Comparison of ENCODE assay signal across 11 mouse cellular contexts in genomic region chr5:135914156-135914555, GRCm38 (mm10). TPM values are rescaled to one million over a fixed set of nuclear protein-coding genes. Genes with fewer than 3 reads are reported as not detected.
DNase-seq lines count a peak whose midpoint lies in the region; ATAC-seq and TF ChIP-seq lines count a peak whose summit lies in the region.
"Had no signal": no experiment of that assay in that cellular context is flagged by ENCODE, and none has a peak within 500 bp of the region (broad histone marks: within the 10 kb centered on the region; RNA-seq: fewer than 3 reads in every experiment).

No protein-coding gene starts in this region.

- no peak overlapping the region for H3K9ac ChIP-seq in kidney, postnatal 0 days (ENCODE audit: low read depth, low read length)
- H3K9ac ChIP-seq: embryonic facial prominence, embryonic 13.5 days; neural tube, embryonic 15.5 days had no signal

- no peaks in the 10 kb centered on the region; the same call in 1 of the 2 replicates for H3K4me1 ChIP-seq in kidney, postnatal 0 days (replicated peaks; ENCODE audit: insufficient read depth, low read length)

- H3K4me2 ChIP-seq in kidney, postnatal 0 days (ENCODE audit: low read length): no peak overlapping the region
- H3K4me2 ChIP-seq: embryonic facial prominence, embryonic 13.5 days; neural tube, embryonic 15.5 days had no signal

- no peak overlapping the region for H3K4me3 ChIP-seq in kidney, postnatal 0 days (replicated peaks; ENCODE audit: low read depth, low read length)
- H3K4me3 ChIP-seq: embryonic facial prominence, embryonic 13.5 days; neural tube, embryonic 15.5 days had no signal

- 63% methylated on average over 6 of the region's 6 CpGs for WGBS in kidney, postnatal 0 days

- no peaks in the 10 kb centered on the region for H3K27me3 ChIP-seq in kidney, postnatal 0 days (ENCODE audit: insufficient read depth, low read length)
- H3K27me3 ChIP-seq: embryonic facial prominence, embryonic 13.5 days; neural tube, embryonic 15.5 days had no signal

- TF ChIP-seq CTCF in kidney, postnatal 0 days (IDR thresholded peaks at IDR 0.05; ENCODE audit: low read depth): no peak

- H3K36me3 ChIP-seq in kidney, postnatal 0 days (ENCODE audit: insufficient read depth, low read length): peaks cover 21% of the 10 kb centered on the region

- intact Hi-C loops in heart, postnatal 10 days (cut with DNase I): no loop called here

- no peaks in the 10 kb centered on the region for H3K9me3 ChIP-seq in kidney, postnatal 0 days (replicated peaks; ENCODE audit: low read length)
- H3K9me3 ChIP-seq: embryonic facial prominence, embryonic 13.5 days; G1E; neural tube, embryonic 15.5 days had no signal

- no peak for DNase-seq in kidney, postnatal 0 days (ENCODE audit: low spot score)
- no peak for DNase-seq in kidney, adult 18-20 months
- DNase-seq in cerebellum, postnatal 36 days: peak; percentile 52 to 68
- DNase-seq in heart, postnatal 10 days: peak; percentile 83 to 89
- no peak for DNase-seq in frontal cortex, postnatal 25 days (ENCODE audit: low spot score in 2 of 2)
- DNase-seq in right cerebral cortex, postnatal 36 days (ENCODE audit: low spot score in 2 of 2): no peak
- no peak for DNase-seq in embryo, embryonic 9.5 days (ENCODE audit: extremely low spot score)

- H3K27ac ChIP-seq in kidney, postnatal 0 days: peak overlapping the region; percentile 25; the same call in 1 of the 2 replicates
- H3K27ac ChIP-seq: embryonic facial prominence, embryonic 13.5 days; neural tube, embryonic 15.5 days had no signal

- ATAC-seq in kidney, postnatal 0 days (replicated peaks; ENCODE audit: low FRiP score, low read depth): no peak
- peak; percentile 20; the same call in 1 of the 2 replicates for ATAC-seq in megakaryocyte, adult 5-6 weeks (ENCODE audit: poor library complexity, severe bottlenecking)

RNA-seq across cellular contexts. Expression of gene Ywhag, which starts 20.3 kb away (rescaled TPM):
- polyA plus RNA-seq in kidney, postnatal 0 days (2015; fragmentation: Nextera tagmentation; extraction: Ambion mirVana): 89.4 and 105 TPM in 2 replicates
- 100 to 1,000 TPM; 321 to 334 TPM for total RNA-seq in heart, postnatal 10 days (2021)
- total RNA-seq in megakaryocyte, adult 5-6 weeks (2015): 124 and 141 TPM in 2 replicates
- 72.4 and 88.1 TPM in 2 replicates for total RNA-seq in megakaryocyte, adult 5-6 weeks (2017)

RNA-seq across cellular contexts. Expression of gene Hspb1, which starts 26.4 kb away (rescaled TPM):
- 99.9 and 113 TPM in 2 replicates for polyA plus RNA-seq in kidney, postnatal 0 days (2015; fragmentation: Nextera tagmentation; extraction: Ambion mirVana)
- total RNA-seq in heart, postnatal 10 days (2021): 100 to 1,000 TPM; 304 to 329 TPM
- not detected in 2 replicates for total RNA-seq in megakaryocyte, adult 5-6 weeks (2015)
- total RNA-seq in megakaryocyte, adult 5-6 weeks (2017): not detected in 2 replicates
- total RNA-seq: G1E had no signal
- polyA plus RNA-seq: G1E had no signal

Comparison
In these comparisons a context has a peak if more than half of its experiments do, and no peak if none do; other contexts are left out.
1. DNase-seq: peak in cerebellum, postnatal 36 days (2 of 2) and heart, postnatal 10 days (2 of 2); none in kidney, postnatal 0 days (single experiment), kidney, adult 18-20 months (single experiment), frontal cortex, postnatal 25 days (0 of 2), right cerebral cortex, postnatal 36 days (0 of 2) and embryo, embryonic 9.5 days (single experiment).
2. RNA of gene Hspb1, which starts 26.4 kb away (total RNA-seq): 304 to 329 TPM in heart, postnatal 10 days; not detected in megakaryocyte, adult 5-6 weeks; every median in the first group is over 100 times any median in the second.